Mouse (Mus musculus) urinary bladder, postnatal 14 days (tissue): ENCODE measurements around the gene Map2.

Experiments used
- DNase-seq: peaks from one replicate; pipeline ENCODE4 v3.0.0; 2021; ENCODE audit warnings: low spot score

Map2 gene

DNA sequence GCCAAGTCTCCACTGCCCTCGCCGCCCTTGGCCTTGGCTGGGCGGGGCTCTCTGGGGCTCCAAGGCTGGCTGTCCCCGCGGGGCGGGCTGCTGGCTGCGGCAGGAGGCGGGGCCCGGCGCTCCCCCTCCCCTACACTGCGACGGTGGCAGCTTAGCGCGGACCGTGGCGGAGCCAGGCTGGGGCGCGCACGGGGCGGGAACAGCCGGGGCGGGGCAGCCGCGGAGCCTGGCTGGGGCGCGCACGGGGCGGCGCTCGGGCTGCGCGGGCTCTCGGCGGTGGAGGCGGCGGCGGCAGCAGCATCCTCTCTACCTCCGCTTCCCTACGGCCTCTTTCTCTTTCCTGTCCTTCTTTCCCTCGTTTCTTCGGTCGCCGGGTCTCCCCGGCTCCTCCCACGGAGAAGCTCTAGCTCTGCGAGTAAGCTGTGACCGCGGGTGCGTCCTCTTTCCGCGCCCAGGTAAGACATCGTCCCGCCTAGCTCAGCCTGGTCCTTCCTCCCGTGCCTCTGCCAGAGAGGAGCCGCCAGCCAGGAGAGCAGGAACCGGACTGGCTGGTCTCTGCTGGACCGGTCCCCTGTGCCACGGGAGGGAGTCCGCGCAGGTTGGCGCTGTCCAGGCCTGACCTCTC, at the start of gene Map2:
TSS of gene Map2 (plus strand) at position 233 of the 625 bp plus-strand sequence.
- peak; percentile 77 for DNase-seq

DNA sequence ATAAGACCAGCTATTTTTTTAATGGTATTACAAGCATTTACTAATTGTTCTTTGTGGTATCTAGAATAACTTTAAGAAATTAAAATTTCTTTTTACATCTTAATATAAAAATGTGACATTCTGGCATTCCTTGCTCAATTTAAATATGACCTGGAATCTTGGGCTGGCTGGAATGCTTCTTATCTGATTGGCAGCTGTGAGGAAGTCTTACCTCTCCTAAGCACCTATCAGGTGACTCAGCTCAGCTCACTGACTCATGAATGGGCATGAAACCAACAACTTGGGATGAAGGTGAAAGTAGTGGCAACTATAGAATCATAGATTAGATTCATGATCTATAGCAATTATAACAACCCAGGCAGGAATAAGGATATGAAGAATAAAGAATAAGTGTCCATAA, 42.1 kb upstream of the Map2 start:
- DNase-seq, result peak; percentile 14

DNA sequence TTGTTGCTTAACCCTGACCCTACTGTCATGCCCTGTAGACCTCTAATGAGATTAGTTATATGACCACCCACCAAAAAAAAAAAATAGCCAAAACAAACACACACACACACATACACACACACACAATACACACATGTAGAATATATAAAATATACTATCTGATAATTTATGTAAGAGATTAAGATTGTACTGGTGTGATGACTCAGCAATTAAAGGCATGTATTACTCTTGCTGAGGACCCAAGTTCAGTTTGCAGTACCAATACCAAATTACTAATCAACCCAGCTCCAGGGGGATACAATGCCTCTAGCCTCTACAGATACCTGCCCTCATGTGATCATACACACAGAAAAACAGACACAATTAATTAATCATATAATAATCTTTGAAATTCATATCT, 39.7 kb upstream of the Map2 start:
- no peak for DNase-seq

DNA sequence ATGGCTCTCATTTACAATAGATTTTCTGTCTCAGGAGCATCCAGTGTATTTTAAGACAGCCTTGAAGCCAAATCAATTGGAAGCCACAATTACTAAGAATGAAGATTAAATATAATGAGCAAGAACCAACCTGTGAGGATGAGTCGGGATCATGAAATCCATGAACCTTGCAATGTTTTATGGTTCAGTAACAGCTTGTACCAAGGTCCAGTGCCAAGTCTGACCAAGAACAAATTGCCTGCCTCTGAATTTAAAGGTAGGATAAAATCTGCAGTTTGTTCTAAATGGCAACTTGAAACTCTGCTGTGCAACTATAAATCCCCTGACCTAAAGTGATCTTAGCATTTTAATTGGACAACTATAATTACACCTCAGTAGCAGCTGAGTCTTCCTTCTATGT, 34.4 kb upstream of the Map2 start:
- DNase-seq, result no peak

DNA sequence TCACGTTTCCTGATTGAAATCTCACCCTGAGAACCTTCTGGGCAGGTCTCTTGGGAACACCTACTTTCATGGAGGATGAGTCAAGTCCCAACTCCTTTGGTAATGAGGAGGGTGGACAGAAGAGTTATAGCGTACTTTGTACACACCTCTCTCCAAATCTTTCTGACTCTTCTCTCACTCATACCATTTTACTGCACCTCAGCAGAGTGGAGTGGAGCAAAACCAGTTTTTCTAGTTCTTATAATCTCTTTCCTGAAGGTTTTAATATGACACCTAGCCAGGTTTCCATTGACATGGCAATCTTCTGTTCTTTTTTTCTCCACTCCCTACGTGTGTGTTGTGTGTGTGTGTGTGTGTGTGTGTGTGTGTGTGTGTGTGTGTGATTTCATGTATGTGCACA, 29.9 kb upstream of the Map2 start:
- no peak for DNase-seq

DNA sequence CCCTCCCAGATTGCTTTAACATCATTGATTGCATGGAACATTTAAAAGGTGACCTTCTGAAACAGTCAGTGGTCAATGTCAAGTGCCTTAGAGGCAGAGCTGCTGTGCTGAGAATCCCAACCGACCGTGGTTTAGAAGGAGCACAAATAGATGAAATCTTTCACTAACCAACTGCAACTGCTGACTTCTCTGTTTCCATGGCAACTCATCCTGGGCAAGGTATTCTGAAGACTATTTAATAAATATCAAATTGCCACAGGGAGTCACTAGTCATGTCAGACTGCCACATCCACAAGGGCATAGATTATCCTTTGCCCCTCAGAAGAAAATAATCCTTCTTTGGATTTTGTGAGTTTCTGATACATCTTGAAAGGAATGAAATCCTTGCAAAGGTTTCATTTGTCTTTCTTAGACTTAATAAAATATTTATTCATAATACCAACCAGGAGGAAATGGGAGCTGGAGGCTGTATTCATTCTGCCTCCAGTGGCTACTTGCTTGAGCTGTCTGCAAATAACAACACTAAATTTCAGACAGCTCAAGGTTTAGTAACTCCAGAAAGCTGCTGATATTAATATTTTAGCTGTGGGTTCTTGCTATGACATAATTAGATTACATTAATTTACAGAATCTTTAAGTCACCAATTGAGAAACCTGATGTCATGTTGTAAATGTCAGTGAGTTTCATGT, 26.1 kb upstream of the Map2 start:
- no peak for DNase-seq

DNA sequence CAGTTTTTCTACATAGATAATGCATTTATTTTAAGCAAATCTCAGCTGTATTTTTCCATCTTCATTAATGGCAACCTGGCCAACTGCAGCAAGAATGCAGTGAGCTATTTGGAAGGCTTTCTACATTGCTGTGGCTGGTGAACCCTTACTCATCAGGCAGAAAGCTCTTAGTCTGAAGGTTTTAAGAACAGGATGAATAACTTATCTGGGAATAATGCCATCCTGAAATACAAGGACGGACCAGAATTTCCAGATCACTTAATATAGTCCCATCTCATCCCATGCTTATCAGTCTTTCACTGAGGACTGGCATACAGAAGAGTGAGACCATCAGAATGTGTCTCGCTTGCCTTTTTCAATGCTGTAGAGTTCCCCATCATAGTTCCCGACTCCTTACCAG, 24.3 kb upstream of the Map2 start:
- no peak for DNase-seq

DNA sequence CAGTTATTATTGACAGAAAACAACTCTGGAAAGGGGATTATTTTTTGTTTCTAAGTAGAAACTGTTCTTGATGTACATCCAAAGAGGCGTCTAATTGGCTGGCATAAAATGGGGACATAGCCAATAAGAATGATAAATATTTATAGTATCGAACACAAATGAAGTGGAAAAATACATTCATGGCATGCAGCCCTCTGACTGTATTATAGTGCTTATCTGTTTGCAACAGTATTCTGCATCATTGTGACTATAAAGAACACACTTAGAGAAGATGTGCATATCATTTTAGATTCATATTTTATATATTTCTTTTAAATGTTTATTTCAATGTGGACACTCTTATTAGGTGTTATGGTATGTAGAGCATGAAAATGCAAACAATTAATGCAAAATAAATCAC, 17.9 kb upstream of the Map2 start:
- DNase-seq, result no peak

DNA sequence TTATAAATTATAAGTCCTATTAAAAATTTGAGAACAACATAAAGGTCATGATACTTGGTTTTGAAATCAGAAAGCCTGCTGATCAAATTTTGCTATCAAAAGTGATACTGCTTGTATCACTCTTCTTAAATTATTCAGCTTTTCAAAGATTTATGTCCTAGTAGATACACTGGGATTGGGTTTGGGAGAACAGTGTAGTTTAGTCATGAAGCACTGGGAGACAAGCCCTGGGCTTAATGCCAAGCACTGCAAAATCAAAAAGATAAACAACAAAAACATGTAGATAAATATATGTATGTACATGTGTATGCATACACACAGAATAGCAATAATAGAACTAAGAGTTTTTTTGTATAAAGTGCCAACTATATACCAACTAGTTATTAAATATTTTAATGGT, 17.5 kb upstream of the Map2 start:
- DNase-seq, result no peak

DNA sequence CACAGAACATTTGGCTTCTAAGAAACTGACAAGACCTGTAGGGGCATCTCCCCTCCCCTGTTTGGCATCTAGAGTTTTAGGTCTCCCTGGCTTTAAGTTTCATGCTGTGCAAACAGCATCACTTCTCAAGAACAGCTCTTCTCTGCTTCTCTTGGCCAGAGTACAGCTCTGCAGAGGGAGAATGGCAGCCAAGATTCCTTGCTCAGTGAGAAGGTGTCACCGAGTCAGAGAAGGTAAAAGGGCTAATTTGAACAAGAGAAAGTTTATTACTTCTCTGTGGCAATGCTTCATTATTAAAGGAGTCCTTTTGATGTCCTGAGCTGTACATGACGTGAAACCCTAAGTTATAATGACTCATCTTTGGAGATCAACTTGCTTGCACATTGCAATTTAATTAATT, 10.4 kb upstream of the Map2 start:
- no peak for DNase-seq

DNA sequence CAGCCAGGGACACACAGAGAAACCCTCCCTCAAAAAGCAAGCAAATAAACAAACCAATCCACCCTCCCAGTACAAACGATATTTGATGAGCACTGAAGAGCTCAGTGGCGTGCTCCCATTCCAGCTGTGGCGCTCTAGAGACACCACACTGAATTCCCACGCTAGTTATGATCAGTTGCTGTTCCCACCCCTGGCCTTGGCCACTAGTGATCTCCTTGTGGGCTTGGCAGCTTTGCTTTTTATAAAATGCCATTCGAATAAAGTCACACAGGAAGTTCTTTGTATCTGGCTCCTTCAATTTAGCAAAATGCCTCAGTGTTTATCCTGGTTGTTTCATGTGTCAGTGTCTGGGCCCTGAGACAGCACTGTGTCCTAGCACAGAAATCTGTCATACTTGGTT, 6.4 kb upstream of the Map2 start:
- DNase-seq, result no peak

DNA sequence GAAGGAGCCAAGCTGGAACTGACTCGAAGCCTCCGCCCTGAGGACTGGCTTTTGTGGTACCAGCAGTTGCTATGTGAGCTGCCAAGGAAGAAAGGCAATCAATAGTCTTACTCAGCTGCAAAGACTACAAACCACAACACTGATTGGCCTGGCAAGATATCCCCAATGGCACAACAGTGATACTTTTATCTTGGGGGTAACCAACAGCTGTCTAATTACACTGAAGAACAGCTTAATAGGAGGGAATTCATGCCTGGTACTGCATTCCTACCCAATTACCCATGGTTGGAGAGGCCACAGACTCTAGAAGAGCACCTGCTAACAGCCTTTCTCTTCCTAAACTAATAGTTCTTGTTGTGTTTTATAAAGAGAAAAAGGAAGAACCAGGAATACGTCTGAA, 2.9 kb upstream of the Map2 start:
- DNase-seq, result no peak

DNA sequence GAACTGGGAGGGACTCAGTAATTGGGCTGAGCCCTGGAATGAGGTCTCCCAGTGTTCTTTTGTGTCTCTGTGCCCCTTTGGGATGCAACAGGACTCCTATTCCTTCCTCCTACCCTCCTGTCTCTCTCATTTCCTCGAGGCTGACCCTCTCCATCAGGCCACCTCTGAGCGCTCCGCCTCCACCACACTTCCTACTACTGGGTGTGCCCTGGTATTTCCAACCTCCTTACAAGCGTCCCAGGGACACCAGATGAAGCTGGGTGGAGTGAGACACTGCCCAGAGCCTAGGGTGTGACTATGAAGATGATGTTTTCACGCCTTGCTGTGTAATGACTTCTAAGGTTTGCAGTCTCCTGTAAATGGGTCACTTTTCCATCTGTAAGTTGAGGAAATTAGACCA, 1.4 kb upstream of the Map2 start:
- DNase-seq, result no peak

DNA sequence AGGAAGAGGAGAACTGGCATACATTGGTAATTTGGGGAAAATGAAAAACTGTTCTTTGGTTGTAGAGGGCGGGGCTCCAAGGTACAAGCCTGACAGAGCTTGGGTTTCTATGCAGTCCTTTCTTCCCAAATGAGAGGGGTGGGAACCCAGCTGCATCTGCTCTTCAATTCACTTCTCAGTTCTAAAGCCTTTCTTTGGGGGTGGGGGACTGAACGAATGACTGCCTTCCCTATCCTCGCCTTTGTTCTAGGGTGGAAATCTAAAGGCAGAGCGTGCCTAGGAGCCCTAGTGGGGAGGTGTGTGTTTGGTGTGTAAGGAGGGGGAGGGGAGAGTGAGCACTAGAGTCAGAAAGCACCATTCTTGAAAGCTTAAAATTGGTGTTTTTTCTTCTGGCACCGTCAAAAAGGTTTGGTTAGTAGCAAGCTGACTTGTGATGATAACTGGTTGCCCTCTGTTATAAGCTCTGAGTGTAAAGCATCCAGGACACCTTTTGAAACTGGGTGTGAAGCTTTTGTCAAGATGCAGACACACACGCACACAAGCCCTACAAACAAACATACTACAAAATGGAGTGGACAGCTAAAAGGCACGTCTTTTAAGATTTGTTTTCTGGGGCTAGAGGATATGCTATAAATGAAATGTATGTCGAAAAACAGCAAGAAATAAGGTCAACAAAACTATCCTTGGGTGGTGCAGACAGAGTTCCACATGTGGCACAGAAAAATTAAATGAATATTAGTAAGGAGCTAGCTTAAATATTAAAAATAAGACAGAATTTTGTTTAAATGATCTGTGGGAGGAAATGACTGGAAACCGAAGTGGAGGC, 1.2 kb downstream of the Map2 start:
- no peak for DNase-seq

DNA sequence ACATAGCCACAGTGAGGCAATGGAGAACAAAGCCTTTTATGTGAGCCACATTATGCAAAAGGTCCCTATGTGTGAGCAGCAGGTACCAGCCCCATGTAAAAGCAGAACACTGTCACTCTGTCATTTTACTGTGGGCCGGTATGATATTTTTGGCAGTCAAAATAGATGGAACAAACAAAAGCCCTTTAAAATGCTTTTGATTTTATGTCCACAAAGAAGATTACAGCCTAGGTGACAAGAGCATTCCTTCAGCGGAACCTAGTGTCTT, 1.7 kb downstream of the Map2 start:
- no peak for DNase-seq

DNA sequence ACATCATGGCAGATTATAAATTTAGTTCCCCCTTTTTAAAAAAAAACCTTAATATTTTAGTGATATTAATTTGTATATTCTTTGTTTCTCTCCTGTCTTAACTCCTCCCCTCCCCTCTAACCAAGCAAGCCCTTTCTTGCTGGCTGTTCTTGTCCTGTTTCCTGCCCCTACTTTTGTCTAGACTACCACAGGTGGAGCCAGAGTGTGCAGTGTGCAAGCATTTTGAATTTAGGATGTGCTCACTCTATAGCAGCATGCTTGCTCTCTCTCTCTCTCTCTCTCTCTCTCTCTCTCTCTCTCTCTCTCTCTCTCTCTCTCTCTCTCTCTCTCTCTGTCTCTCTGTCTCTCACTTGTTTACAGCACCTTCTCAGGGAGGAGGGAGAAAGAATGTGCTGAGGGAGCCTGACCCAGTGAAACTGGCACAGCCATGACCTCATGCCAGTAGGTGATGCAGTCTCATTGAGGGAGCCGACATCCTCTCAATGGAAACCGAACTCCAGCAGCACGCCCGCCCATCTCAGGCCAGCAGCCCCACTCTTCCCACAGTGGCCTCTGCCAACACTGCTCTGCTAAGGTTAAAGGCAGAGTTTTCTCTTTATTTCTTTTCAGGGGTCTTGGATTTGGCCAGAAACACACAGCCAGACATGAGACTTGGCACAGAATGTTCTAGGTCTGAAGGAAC, 2.6 kb downstream of the Map2 start:
- DNase-seq, result no peak

DNA sequence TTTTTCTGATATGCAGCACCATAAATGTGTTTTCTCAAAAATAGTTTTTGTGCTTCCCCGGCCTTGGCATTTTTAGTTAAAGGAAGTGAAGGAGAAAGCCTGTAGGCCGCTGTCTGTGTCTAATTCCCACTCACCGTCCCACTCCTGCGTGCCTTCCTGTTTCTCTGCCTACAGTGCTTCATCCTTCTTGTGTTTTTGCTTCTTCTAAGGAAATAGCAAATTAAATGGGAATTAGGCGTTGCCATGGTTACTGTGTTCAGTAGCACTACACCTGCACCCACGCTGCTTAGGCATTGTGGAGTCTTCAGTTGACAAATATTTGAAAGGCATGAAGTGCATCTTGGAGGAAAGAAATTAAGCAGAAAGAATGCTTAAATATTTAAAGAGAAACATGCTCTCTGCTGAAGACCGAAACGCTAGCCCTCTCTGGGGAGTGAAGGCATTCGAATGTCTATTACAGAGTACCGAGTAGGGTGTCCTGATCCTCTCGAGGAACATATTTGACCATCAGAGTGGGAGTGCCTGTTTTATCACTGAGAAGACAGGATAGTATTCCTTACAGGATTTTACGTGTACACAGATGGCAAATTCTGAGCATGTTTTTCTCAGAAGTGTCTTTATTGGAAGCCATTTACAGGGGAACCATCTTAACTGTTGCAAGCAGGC, 12.1 kb downstream of the Map2 start:
- DNase-seq, result no peak

DNA sequence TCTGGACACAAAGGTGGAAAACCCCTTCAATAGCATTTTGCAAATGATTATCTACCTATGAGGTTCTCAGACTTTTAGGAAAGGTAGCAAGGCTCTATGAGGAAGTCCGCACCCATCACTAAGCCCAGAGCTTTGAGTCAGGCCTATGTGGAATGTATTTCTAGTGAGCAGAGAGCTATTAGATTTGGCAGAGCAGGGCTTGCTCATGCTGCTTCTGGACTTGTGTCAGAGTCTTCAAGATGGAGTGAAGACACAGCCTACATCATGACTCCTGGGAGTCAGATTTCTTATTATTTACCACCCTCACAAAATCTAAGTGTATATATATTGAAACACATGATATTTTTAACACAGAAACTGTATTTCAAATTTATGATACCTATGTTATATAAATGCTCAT, 17.3 kb downstream of the Map2 start:
- DNase-seq, result no peak

DNA sequence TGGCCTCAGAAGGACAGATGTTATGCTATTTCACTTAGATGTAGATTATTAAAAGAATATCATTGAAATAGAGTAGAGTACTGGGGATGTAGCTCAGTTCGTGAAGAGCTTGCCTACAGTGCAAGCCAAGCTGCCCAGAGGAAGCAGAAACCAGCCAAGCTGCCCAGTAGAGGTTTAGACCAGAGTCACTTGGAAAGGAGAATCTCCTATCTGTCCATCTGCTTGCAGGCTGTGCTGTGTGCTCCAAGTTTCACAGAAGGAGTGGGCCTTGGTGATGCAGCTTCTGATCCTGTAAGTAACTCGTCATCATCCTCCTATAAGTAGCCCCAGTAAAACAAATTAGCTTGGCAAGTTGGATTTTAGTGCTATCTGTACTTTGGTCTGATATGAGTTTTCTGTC, 17.8 kb downstream of the Map2 start:
- no peak for DNase-seq

DNA sequence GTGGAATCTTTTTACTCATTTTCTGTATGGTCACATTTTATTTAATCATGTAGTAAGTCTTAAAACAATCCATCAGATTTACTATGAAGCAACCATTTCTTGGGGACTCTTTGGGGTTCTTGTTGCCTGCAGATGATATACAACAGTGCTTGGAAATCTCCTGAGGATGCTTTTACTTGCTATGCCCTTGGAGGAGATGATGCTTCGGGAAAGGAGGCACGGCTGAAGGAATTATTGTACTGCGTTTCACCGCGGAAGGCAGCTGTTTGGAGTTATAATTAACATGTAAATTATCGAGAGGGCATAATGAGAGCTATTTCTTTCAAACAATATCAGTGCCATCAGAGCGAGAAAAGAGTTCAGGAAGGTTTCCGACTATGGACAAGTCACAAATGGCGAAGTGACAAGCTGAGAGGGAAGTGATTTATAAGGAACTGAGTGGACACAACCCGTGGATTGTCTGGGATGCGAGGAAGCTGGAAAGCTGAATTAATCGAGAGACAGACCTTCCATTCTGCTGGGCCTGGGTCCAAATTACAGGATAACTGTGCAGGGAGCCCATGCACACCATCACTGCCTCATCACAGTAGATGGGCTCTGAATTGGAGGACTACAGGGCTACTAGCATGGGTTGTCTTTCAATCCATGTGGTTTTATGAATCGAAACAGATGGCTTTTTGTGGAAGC, 20.1 kb downstream of the Map2 start:
- no peak for DNase-seq

DNA sequence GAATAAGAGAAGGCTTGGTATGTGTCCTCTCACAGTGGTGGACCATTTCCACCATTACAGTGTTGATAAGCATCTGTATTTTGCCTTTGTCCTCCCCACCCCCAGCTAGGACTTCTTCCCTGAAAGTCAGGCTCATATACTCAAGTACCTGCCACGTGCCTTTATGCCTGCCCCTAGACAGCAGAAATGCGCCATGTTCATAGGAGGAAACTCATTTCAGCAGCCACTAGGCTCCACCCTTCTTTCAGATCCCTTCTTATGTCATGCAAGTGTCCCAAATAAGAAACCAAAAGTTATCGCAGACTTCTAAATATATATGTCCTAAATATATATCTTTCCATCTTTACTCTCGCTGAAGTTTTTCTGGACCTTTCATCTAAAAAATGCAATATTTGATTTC, 21.2 kb downstream of the Map2 start:
- no peak for DNase-seq

DNA sequence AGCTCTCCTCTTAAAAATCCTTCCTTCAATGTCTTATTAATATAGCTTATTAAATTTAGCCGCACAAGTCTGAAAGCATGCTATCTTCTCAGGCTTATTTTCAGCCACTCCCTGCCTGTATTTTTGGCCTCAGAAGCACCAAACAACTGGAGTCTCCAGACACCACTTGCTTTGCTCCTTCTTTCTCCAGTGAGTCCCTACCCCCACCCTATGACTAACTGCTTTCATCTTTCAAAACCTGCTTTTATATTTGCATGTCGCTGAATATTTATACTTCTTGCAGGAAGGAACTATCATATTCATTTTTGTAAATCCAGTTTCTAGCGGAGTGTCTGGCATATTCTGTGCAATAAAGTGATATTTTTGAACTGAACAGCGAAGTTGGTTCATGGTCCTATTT, 21.6 kb downstream of the Map2 start:
- no peak for DNase-seq
